Mouse (Mus musculus) C2C12 (cell line): ENCODE measurements at regions not wholly inside any gene's neighbourhood (a gene's known extent, or its start where the extent isn't known, plus 50 kb on each side); places are given as distances from the start of the nearest gene placed in this dataset.

Source experiments
- H3K27me3 ChIP-seq: one replicate; pipeline ENCODE4 v1.6.1; 2011; ENCODE audit not compliant: control insufficient read depth, insufficient read depth, insufficient read length
- H3K36me3 ChIP-seq: one replicate; pipeline ENCODE4 v1.6.1; 2011; ENCODE audit not compliant: control insufficient read depth, insufficient read depth
- H3K4me3 ChIP-seq: one replicate; pipeline ENCODE4 v1.5.1; 2011; ENCODE audit warnings: mild to moderate bottlenecking, control low read depth; ENCODE audit not compliant: poor library complexity, insufficient read depth, severe bottlenecking
- H3K79me2 ChIP-seq: one replicate; pipeline ENCODE4 v1.6.1; 2011; ENCODE audit not compliant: control insufficient read depth, insufficient read depth
- H3K79me3 ChIP-seq: one replicate; pipeline ENCODE4 v1.6.1; 2011; ENCODE audit warnings: low read depth, control low read depth
- H3ac ChIP-seq: one replicate; pipeline ENCODE3; 2011; ENCODE audit warnings: low read depth; ENCODE audit not compliant: control insufficient read depth, insufficient read length
- CEBPB ChIP-seq: IDR thresholded peaks from one replicate; pipeline ENCODE4 v1.6.1; 2011; ENCODE audit warnings: low read depth, mild to moderate bottlenecking, control low read depth, moderate library complexity
- CTCF ChIP-seq: IDR thresholded peaks from one replicate; pipeline ENCODE4 v1.5.1; 2011; ENCODE audit not compliant: control insufficient read depth, insufficient read depth, insufficient read length
- FOSL1 ChIP-seq: IDR thresholded peaks from one replicate; pipeline ENCODE4 v1.8.0; 2011; ENCODE audit warnings: mild to moderate bottlenecking, low read length; ENCODE audit not compliant: poor library complexity, insufficient read depth, severe bottlenecking
- MAX ChIP-seq: IDR thresholded peaks from one replicate; pipeline ENCODE4 v1.6.1; 2011; ENCODE audit warnings: mild to moderate bottlenecking, control low read depth
- MYOD1 ChIP-seq: IDR thresholded peaks from one replicate; pipeline ENCODE4 v1.6.1; 2011; ENCODE audit warnings: low read depth; ENCODE audit not compliant: control insufficient read depth, insufficient read length
- MYOG ChIP-seq: IDR thresholded peaks from one replicate; pipeline ENCODE4 v1.6.1; 2011; ENCODE audit not compliant: control insufficient read depth, insufficient read length; ENCODE audit errors: extremely low read depth
- USF1 ChIP-seq: IDR thresholded peaks from one replicate; pipeline ENCODE4 v1.6.1; 2011; ENCODE audit warnings: low read depth, mild to moderate bottlenecking, control low read depth, moderate library complexity

- no peaks in the 10 kb centered on the region for H3K79me2 ChIP-seq
- H3K36me3 ChIP-seq = no peaks in the 10 kb centered on the region
- H3K79me3 ChIP-seq = no peaks in the 10 kb centered on the region
- H3ac ChIP-seq = no peak overlapping the region
- no peak overlapping the region for H3K4me3 ChIP-seq
- no peak for TF ChIP-seq MAX
- TF ChIP-seq MYOG = no peak
- no peak for TF ChIP-seq USF1
- no peak for TF ChIP-seq MYOD1
- TF ChIP-seq FOSL1 = no peak
- TF ChIP-seq CTCF = no peak
- no peak for TF ChIP-seq CEBPB
- no peaks in the 10 kb centered on the region for H3K27me3 ChIP-seq
These were observed 1324.7 kb upstream of the Zeb2 start for GRCm38 (mm10) chr2:46441927-46442326.

- H3K79me3 ChIP-seq = no peaks in the 10 kb centered on the region
- no peaks in the 10 kb centered on the region for H3K36me3 ChIP-seq
- no peak overlapping the region for H3ac ChIP-seq
- H3K4me3 ChIP-seq = no peak overlapping the region
- no peaks in the 10 kb centered on the region for H3K27me3 ChIP-seq
- TF ChIP-seq CTCF (no peak), USF1 (no peak), MYOD1 (no peak), MYOG (no peak), MAX (no peak), CEBPB (no peak), FOSL1 (no peak)
- H3K79me2 ChIP-seq = no peaks in the 10 kb centered on the region
These were observed 1324.2 kb upstream of the Zeb2 start for GRCm38 (mm10) chr2:46441348-46441747.

- no peaks in the 10 kb centered on the region for H3K27me3 ChIP-seq
- TF ChIP-seq FOSL1 (no peak), CEBPB (no peak), USF1 (no peak), MYOD1 (no peak), MYOG (no peak), CTCF (no peak), MAX (no peak)
- H3K36me3 ChIP-seq = no peaks in the 10 kb centered on the region
- no peaks in the 10 kb centered on the region for H3K79me3 ChIP-seq
- no peak overlapping the region for H3ac ChIP-seq
- H3K79me2 ChIP-seq = no peaks in the 10 kb centered on the region
- no peak overlapping the region for H3K4me3 ChIP-seq
These were observed 1322.8 kb upstream of the Zeb2 start for GRCm38 (mm10) chr2:46440038-46440437.

- Histone ChIP-seq H3K4me3 (no peak overlapping the region), H3K27me3 (no peaks in the 10 kb centered on the region), H3K36me3 (no peaks in the 10 kb centered on the region), H3ac (no peak overlapping the region), H3K79me2 (no peaks in the 10 kb centered on the region), H3K79me3 (no peaks in the 10 kb centered on the region)
- TF ChIP-seq CTCF = no peak
- no peak for TF ChIP-seq MYOG
- TF ChIP-seq USF1 = no peak
- no peak for TF ChIP-seq FOSL1
- no peak for TF ChIP-seq MYOD1
- TF ChIP-seq MAX = no peak
- no peak for TF ChIP-seq CEBPB
These were observed 1301.1 kb upstream of the Zeb2 start for GRCm38 (mm10) chr2:46418281-46418680.

GRCm38 (mm10) chr2:46402373-46403114 lies 1285.3 kb upstream of the Zeb2 start:
- Histone ChIP-seq H3K79me3 (no peaks in the 10 kb centered on the region), H3K4me3 (no peak overlapping the region), H3K27me3 (no peaks in the 10 kb centered on the region), H3K79me2 (no peaks in the 10 kb centered on the region), H3ac (no peak overlapping the region), H3K36me3 (no peaks in the 10 kb centered on the region)
- no peak for TF ChIP-seq CEBPB
- no peak for TF ChIP-seq FOSL1
- no peak for TF ChIP-seq MAX
- no peak for TF ChIP-seq MYOD1
- TF ChIP-seq USF1 = no peak
- TF ChIP-seq CTCF = no peak
- no peak for TF ChIP-seq MYOG

GRCm38 (mm10) chr2:46394161-46394560 lies 1277.0 kb upstream of the Zeb2 start:
- Histone ChIP-seq H3K79me3 (no peaks in the 10 kb centered on the region), H3K79me2 (no peaks in the 10 kb centered on the region), H3K27me3 (no peaks in the 10 kb centered on the region), H3ac (no peak overlapping the region), H3K4me3 (no peak overlapping the region), H3K36me3 (no peaks in the 10 kb centered on the region)
- TF ChIP-seq MAX = no peak
- TF ChIP-seq CEBPB = no peak
- TF ChIP-seq MYOD1 = no peak
- no peak for TF ChIP-seq FOSL1
- TF ChIP-seq MYOG = no peak
- TF ChIP-seq USF1 = no peak
- TF ChIP-seq CTCF = no peak
